Mouse (Mus musculus) lung, postnatal 25 days (tissue): Measurements from ENCODE around the gene Gjd3.
A peak's percentile ranks its signal among the peaks of the same experiment; 100 is the strongest.

ENCODE experiments used
- DNase-seq: peaks from one replicate; pipeline ENCODE4 v3.0.0; 2022; ENCODE audit warnings: low spot score

Gene Gjd3

DNA sequence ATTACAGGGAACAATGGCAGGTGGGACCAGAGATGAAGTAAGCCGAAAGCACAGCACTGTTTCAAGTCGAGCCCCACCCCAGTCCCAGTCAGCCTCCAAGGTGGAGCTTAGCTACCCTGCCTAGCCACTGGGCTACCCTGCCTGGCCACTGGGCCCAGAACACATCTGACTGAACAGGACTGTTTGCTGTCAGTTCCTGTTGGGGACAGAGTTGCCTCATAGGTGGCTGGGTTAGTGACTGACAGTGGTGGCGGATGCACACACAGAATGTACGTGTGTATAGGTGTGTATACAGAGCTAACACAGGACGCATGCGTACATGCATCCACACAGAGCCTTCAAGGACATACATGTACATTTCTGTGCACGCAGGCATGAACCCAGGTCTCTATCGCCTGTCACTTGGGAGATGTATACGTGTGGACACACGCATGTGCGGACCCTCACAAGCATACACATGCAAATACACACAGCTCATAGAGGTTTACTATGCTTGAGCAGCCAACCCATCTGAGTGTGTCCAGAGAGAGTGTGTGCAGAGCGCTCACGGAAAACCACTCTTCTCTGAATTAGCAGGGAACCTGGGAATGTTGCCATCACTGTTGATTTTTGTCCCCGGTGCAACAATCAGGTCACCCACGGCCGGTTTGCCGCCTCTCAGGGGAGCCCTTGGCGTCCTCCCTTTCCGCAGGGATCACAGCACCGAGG is 1.4 kb downstream of the Gjd3 start:
- no peak for DNase-seq

DNA sequence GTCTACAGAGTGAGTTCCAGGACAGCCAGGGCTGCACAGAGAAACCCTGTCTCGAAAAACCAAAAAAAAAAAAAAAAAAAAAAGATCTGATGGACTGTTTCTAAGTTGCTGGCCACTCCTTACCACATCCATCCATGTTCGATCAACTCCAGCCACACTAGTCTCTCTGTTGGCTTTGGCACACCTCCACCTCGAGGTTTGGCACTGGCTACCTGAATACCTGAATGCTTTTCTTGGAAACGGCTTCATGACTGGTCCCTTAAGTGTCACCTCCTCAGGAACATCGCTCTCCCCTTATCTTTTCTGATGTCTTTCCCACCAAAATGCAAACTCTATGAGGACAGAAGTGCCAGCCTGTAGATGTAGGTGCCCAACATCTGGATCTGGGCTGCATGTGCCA is 3.5 kb downstream of the Gjd3 start:
- DNase-seq = no peak

DNA sequence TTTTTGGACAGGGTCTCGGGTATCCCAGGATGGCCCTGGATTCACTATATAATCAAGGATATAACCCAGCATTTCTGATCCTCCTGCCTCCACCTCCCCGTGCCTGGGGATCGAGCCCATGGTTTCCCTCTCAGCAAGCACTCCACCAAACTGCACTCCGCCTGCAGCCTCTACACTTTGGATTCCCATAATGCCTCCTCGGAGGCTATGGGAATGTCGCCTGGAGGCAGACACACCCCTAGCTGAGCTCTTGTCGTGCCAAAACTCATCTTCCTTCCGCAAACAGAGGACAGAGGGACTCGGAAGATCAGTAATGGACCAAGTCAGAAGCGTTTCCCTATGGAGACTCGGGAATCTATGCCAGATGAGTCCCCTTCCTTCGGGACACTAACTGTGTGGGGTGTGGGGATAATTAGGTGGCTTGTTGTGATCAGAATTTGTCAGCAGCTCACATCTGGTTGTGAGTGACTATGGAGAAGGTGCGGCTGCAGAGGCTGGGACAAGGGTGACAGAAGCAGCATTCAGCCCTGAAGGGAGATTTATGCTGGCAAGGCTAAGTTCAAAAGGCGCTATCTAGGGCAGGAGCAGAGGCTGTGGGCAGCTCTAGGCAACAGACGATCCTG is 4.2 kb downstream of the Gjd3 start:
- no peak for DNase-seq

DNA sequence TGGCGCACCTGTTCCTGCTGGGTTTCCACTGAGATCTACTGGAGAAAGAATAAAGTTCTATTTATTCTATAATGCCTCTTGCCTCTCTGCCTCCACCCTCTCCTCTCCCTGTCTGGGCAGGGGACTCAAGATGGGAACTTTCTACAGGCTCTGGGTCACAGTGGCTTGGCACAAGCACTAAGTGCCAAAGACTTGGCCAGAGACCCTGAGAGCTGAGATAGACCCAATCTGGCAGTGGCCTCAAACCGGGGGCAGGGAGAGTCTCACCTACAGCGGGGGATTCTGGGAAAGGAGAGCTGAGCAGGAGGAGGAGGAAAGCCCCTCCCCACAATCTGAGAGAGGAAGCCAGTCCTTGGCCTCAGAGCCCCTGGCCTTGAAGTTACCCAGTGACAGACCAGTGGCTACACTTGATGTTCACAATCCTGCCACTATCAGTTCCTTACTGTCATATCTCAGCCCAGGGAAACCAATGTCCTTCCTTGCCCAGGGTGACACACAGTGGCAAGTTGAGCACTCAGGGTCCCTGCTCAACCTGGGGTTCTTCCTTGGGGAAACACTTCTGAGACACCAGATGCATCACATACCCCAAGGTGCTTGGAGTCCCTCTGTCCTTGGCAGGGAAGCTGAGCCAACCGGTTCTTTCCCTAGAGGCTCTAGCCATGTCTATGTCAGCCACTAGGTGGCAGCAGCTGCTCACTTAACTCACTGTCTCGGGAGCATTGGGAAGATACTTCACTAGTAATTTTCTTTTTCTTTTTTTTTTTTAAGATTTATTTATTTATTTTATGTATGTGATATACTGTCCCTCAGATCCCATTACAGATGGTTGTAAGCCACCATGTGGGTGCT is 7.7 kb downstream of the Gjd3 start:
- DNase-seq = peak; percentile 77

- DNase-seq = no peak
These were observed 8.6 kb downstream of the Gjd3 start for GRCm38 (mm10) chr11:98974213-98974612.

DNA sequence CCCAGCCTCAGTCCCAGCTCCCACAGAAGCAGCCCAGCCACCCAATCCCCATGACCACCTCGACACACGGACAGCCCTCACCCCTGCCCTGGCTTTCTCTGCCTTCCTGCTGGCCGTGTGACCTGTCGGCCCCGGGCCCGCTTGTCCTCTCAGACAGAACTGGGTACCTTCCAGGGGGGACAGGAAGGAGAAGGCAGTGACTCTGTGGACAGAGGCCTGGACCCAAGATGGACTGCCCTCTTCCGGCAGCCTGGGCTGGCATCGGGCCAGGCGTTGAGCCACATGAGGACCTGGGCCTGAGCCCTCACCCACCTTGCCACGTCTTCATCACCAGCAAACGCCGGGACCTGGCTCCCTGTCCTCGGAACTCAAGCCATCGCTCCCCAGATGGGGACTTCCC is 9.2 kb downstream of the Gjd3 start:
- DNase-seq = no peak

GRCm38 (mm10) chr11:98972801-98973360 is 9.9 kb downstream of the Gjd3 start:
- DNase-seq = no peak

DNA sequence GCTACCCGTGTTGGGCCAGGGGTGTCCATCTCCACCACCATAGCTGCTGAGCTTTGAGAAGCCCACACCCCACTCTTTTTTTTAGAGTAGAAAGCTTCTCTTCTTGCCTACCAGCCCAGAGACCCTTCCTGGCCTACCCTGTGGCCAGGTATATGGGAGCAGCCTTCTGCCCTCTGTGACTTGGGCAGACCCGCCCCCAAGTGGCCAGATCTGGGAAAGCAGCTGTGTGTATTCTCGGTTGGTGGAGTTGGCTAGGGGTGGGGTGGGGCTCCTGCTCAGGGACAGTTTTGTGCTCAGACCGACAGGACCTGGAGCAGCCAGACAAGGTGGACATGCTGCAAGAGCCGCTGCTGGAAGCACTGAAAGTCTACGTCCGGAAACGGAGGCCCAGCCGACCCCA is 10.6 kb downstream of the Gjd3 start:
- DNase-seq = peak; percentile 86

GRCm38 (mm10) chr11:98971316-98972031 is 11.3 kb downstream of the Gjd3 start:
- no peak for DNase-seq

- DNase-seq = no peak
These were observed 12.5 kb downstream of the Gjd3 start for GRCm38 (mm10) chr11:98970191-98970925.

DNA sequence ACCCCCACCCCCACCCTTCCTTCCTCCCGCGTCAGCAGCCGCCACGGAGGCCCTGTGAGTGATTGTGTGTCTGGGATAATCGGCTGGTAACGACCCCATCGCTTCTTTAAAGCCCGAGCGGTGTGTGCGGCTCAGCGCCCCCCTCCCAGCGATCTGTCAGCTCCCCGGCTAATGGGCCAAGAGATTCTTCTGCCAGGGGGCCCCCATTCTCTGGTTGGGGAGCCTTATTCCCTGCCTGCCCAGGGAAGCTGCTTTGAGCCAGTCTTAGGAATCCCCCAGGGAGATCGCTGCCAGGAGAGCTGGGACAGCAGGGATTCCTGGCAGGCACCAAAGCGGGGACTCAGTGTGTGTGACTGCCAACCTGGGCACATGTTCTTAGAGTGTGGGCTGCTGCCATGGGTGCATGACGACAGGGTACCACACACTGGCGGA is 13.3 kb downstream of the Gjd3 start:
- no peak for DNase-seq

- DNase-seq = no peak
These were observed 13.9 kb downstream of the Gjd3 start for GRCm38 (mm10) chr11:98968716-98969495.

GRCm38 (mm10) chr11:98968079-98968478 is 14.7 kb downstream of the Gjd3 start:
- DNase-seq = no peak

DNA sequence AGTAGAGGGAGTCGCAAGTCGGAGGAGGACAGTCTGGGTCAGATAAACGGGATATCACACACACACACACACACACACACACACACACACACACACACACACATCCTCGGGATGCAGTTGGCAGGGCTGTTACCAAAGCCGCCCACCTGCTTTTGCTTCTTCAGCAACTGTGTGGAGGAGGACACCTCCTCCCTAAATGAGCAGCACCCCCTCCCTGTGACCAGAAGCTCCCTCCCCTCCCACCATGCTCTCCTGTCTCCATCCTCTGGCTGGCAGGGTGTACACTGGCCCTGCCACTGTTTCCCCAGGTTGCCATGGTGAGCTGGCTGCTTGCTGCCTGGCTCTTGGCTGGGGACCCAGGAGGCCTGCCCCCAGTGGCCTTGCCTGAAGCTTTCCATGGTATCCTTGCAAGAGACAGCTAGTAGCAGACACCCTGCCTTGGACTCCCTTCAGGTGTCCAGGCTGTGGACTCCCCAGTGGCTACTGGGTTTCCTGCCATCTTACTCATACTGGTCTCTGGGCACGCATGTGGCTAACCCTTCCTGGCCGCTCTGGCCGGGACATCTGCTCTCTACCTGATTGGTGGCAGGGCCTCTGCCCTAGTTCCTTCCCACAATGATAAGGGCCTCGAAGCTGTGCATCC is 16.2 kb downstream of the Gjd3 start:
- peak; percentile 77 for DNase-seq

- no peak for DNase-seq
These were observed 17.3 kb downstream of the Gjd3 start for GRCm38 (mm10) chr11:98965416-98966077.

- no peak for DNase-seq
These were observed 18.0 kb downstream of the Gjd3 start for GRCm38 (mm10) chr11:98964616-98965415.

DNA sequence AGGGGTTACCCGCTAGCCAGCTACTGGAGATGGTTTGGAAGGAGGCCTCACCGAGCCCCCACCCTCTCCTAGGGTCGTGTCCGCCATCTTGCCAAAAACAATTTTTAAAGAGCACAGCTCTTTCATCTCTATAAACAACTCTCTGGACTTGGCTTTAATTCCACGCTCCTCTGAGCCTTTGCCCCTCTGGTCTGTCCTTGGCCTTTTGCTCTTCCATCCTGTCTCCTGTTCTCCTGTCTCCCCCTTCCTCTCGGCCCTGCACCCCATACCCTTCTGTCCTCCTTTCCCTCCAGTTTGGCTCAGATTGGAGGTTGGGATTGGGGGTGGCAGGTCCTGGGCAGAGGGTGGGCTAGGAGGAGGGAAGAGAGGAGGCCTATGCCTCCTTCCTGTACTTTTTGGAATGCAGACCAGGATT is 18.6 kb downstream of the Gjd3 start:
- no peak for DNase-seq

DNA sequence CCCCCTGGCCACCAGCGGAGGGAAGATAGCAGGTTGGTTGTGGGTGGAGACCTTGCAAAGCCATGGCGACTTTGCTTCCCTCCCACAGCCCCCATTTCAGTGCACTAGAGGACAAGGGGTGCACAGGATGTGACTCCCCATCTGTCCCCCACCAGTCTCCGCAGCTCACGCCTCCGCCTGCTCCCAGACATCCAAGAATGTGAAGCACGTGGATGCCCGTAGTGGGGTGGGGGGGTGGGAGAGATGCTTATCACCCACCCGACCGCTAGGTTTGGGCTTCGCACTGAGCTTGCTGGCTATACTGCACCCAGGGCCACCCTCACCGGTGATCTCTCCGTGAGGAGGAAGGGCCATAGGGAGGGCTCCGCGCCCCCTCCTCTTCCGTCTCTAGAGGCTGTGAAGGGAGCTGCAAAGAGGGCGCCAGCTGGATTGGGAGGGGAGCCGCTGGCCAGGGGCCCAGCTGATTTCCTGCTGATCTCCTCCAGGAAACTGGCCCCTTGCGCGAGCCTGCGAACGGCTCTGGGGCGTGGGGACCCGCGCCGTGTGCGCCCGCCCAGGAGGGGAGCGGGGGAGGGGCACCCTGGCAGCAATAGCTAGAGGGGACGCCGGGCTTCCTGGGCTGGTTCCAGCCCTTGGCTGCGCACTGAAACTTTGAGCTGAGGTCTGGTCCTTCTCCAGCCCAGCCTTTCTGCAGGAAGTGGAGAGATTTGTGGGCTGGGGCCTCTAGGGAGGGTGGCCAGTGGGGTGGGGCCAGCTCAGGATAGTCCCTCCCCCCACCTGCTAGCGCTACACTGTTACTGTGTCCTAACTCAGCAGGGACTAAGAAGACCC is 19.4 kb downstream of the Gjd3 start:
- DNase-seq = peak; percentile 92
